Mouse (Mus musculus) kidney, adult 2 months (tissue): ENCODE data around the gene Dffb.

ENCODE experiments used
- CTCF ChIP-seq: fragments of 200-500 bp; conservative IDR thresholded peaks from 2 replicates; pipeline ENCODE4 v1.5.1; 2011; ENCODE audit warnings: low read depth, mild to moderate bottlenecking, control low read depth, low read length, moderate library complexity, mixed read lengths; ENCODE audit not compliant: insufficient read depth, insufficient read length
- POLR2A ChIP-seq: fragments of 200-500 bp; IDR thresholded peaks from one replicate; pipeline ENCODE4 v1.6.1; 2011; ENCODE audit warnings: low read depth, low read length, control low read depth

GRCm38 (mm10) chr4:153968063-153968462 lies 6.9 kb downstream of the Dffb start:
- no peak for TF ChIP-seq CTCF
- no peak for TF ChIP-seq POLR2A
